Mouse (Mus musculus) ES-E14 (cell line): ENCODE results near the gene Pik3ap1.

Source experiments
- CHD2 ChIP-seq: IDR thresholded peaks from 2 replicates; pipeline ENCODE4 v1.6.1; 2014; ENCODE audit warnings: mild to moderate bottlenecking, low read depth, low read length, inconsistent platforms
- HCFC1 ChIP-seq: IDR thresholded peaks from 2 replicates; pipeline ENCODE4 v1.6.1; 2012; ENCODE audit warnings: low read length, inconsistent platforms, borderline replicate concordance; ENCODE audit not compliant: insufficient read depth
- MAFK ChIP-seq: IDR thresholded peaks from 2 replicates; pipeline ENCODE4 v1.6.1; 2014; ENCODE audit warnings: mild to moderate bottlenecking, low read depth, low read length, inconsistent platforms; ENCODE audit not compliant: insufficient read depth
- ZC3H11A ChIP-seq: IDR thresholded peaks from 2 replicates; pipeline ENCODE4 v1.6.1; 2012; ENCODE audit warnings: low read depth, mild to moderate bottlenecking, inconsistent platforms, low read length, borderline replicate concordance
- ZNF384 ChIP-seq: IDR thresholded peaks from 2 replicates; pipeline ENCODE4 v1.6.1; 2012; ENCODE audit warnings: low read depth, low read length, inconsistent platforms

DNA sequence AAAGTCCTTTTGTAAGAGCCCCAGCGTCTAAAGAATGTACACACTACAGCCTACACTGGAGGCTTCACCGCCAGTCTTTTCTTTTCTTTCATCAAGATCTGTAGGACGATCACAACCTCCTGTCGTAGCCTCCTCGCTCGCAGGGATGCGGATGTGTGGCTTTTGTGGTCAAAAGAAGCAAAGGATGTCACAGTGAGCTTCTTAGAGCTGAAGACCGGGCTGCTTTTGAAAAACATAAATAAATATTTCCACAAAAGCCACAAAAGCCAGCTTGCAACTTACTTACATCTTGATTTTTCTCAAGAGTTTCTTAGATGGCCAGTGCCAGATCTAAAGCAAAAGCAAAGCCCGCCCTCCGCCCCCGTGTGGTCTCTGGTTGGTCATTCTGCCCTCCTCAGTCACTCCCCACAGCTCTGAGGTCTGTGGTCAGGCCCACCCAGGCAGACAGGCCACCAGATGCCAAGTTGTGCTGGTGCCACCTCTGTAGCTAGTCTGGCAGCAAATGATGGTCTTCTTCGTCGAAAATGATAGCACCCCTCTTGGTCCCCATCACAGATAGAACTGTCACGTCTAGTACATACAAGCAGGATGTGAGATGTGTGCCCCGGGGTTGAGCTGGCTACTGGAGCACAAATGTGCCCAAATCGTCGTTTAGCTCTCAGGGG is 30.5 kb downstream of the Pik3ap1 start:
- TF ChIP-seq CHD2 (no peak), ZNF384 (no peak), ZC3H11A (no peak), HCFC1 (no peak), MAFK (no peak)
